Mouse (Mus musculus) adrenal gland, adult 2 months (tissue): ENCODE measurements around the gene Kcnh3. TPM values are rescaled to one million over a fixed set of nuclear protein-coding genes. Genes with fewer than 3 reads are reported as not detected.

Source experiments
- DNase-seq: peaks from one replicate; pipeline ENCODE4 v3.0.0; 2021
- polyA plus RNA-seq: library from polyadenylated mRNA; depleted of rRNA; stranded (reverse); fragments of >200 nt; gene quantifications from 2 replicates; pipeline ENCODE4 v1.2.3, GENCODE M21; 2012; rRNA removed
- total RNA-seq, 2 experiments: library from RNA; stranded (reverse); gene quantifications; 2 replicates each; pipeline ENCODE4 v1.2.3; 2021

Gene Kcnh3
- total and polyA plus RNA-seq, 3 experiments: 0.86 to 2.1 (median 0.97) TPM

GRCm38 (mm10) chr15:99285189-99285535 is 60.5 kb downstream of the Kcnh3 start:
- no peak for DNase-seq

DNA sequence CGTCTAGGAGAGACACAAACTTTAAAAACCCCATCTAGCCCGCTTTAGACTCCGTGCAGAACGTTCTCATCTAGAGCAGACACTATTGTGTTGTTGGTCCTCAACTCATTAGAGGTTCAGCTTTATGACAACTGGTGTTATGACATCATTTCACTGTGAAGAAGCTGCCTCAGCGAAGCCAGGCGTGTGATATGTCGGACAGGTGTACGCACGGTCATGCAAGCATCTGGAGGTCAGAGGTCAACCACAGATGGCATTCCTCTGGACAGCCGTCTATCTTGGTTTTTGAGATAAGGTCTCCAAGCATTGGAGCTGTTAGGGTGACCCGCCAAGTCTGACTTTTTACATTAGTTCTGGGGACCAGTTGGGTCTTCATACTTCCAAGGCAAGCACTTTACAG is 65.9 kb downstream of the Kcnh3 start:
- DNase-seq: no peak

Other genes starting within 250 kb of the Kcnh3 start
- gene Tuba1c, start 195.0 kb upstream of the Kcnh3 start, total RNA-seq: 100 to 1,000 TPM; 270 to 284 TPM
- 205 and 318 TPM in 2 replicates for gene Tuba1c, start 195.0 kb upstream of the Kcnh3 start, polyA plus RNA-seq
- under 1 TPM; 0.43 to 0.86 TPM for gene Prph, start 169.7 kb upstream of the Kcnh3 start, total RNA-seq
- gene Prph, start 169.7 kb upstream of the Kcnh3 start, polyA plus RNA-seq: 2.4 and 8.5 TPM in 2 replicates
- under 1 TPM; 0.73 to 0.78 TPM for gene Troap, start 150.3 kb upstream of the Kcnh3 start, total RNA-seq
- 2.8 and 5.2 TPM in 2 replicates for gene Troap, start 150.3 kb upstream of the Kcnh3 start, polyA plus RNA-seq
- gene C1ql4, start 137.0 kb upstream of the Kcnh3 start, total RNA-seq: not detected
- gene C1ql4, start 137.0 kb upstream of the Kcnh3 start, polyA plus RNA-seq: not detected in 2 replicates
- 1 to 10 TPM; 3.2 to 4.4 TPM for gene Dnajc22, start 131.7 kb upstream of the Kcnh3 start, total RNA-seq
- 0.29 and 0.31 TPM in 2 replicates for gene Dnajc22, start 131.7 kb upstream of the Kcnh3 start, polyA plus RNA-seq
- gene Spats2, start 98.9 kb upstream of the Kcnh3 start, total RNA-seq: 10 to 100 TPM; 14.0 to 15.6 TPM
- gene Spats2, start 98.9 kb upstream of the Kcnh3 start, polyA plus RNA-seq: 5.6 and 7.6 TPM in 2 replicates
- 10 to 100 TPM; 28.5 to 43.5 TPM for gene Mcrs1, start 27.1 kb downstream of the Kcnh3 start, total RNA-seq
- 55.1 and 63.5 TPM in 2 replicates for gene Mcrs1, start 27.1 kb downstream of the Kcnh3 start, polyA plus RNA-seq
- gene Prpf40b, start 70.2 kb downstream of the Kcnh3 start, total RNA-seq: 10 to 100 TPM; 38.8 to 41.0 TPM
- 84.1 and 106 TPM in 2 replicates for gene Prpf40b, start 70.2 kb downstream of the Kcnh3 start, polyA plus RNA-seq
- 1 to 10 TPM; 1.4 to 3.1 TPM for gene Fam186b, start 71.0 kb downstream of the Kcnh3 start, total RNA-seq
- 1.1 and 1.6 TPM in 2 replicates for gene Fam186b, start 71.0 kb downstream of the Kcnh3 start, polyA plus RNA-seq
- 10 to 100 TPM; 13.9 to 23.6 TPM for gene Fmnl3, start 145.6 kb downstream of the Kcnh3 start, total RNA-seq
- 19.7 and 22.2 TPM in 2 replicates for gene Fmnl3, start 145.6 kb downstream of the Kcnh3 start, polyA plus RNA-seq
- gene Tmbim6, start 168.0 kb downstream of the Kcnh3 start, total RNA-seq: 100 to 1,000 TPM; 549 to 716 TPM
- gene Tmbim6, start 168.0 kb downstream of the Kcnh3 start, polyA plus RNA-seq: 1,176 and 1,311 TPM in 2 replicates
- gene Nckap5l, start 232.9 kb downstream of the Kcnh3 start, total RNA-seq: 10 to 100 TPM; 16.8 to 20.4 TPM
- gene Nckap5l, start 232.9 kb downstream of the Kcnh3 start, polyA plus RNA-seq: 35.2 and 43.9 TPM in 2 replicates
- 1 to 10 TPM; 4.5 to 6.4 TPM for gene Bcdin3d, start 249.9 kb downstream of the Kcnh3 start, total RNA-seq
- gene Bcdin3d, start 249.9 kb downstream of the Kcnh3 start, polyA plus RNA-seq: 3.3 and 4.7 TPM in 2 replicates